Mouse (Mus musculus) cerebral cortex, adult 2 months (tissue): Measurements from ENCODE around the gene Nsun4.

Experiments
- WGBS: fragments of 180-500 bp; shearing (Covaris S2); methylation state at CpG from one replicate; pipeline ENCODE4 v1.1.7; 2018; 5-methylcytosine and 5-hydroxymethylcytosine counted together

Gene Nsun4

GRCm38 (mm10) chr4:116047681-116048080 lies 6.0 kb downstream of the Nsun4 start:
- WGBS = 97% methylated on average over 1 of the region's 1 CpGs

- whole genome bisulfite sequencing = 92% methylated on average over 2 of the region's 2 CpGs
These were observed 7.1 kb downstream of the Nsun4 start for GRCm38 (mm10) chr4:116046604-116047003.

- 83% methylated on average over 3 of the region's 3 CpGs for WGBS
These were observed 11.5 kb downstream of the Nsun4 start for GRCm38 (mm10) chr4:116042186-116042585.

GRCm38 (mm10) chr4:116040466-116040865 lies 13.2 kb downstream of the Nsun4 start:
- 95% methylated on average over 2 of the region's 2 CpGs for WGBS

- WGBS = 48% methylated on average over 5 of the region's 5 CpGs
These were observed 20.3 kb downstream of the Nsun4 start for GRCm38 (mm10) chr4:116033374-116033773.

- 58% methylated on average over 9 of the region's 9 CpGs for WGBS
These were observed 20.8 kb downstream of the Nsun4 start for GRCm38 (mm10) chr4:116032906-116033305.

- WGBS = 12% methylated on average over 18 of the region's 18 CpGs
These were observed 35.6 kb downstream of the Nsun4 start, which contains the start of gene Faah for GRCm38 (mm10) chr4:116017902-116018746. TSS of gene Faah (minus strand) at chr4:116017926.

- WGBS = under 1% methylated on average over 60 of the region's 60 CpGs
These were observed 36.3 kb downstream of the Nsun4 start for GRCm38 (mm10) chr4:116017300-116017901.

- 8% methylated on average over 16 of the region's 16 CpGs for WGBS
These were observed 36.8 kb downstream of the Nsun4 start for GRCm38 (mm10) chr4:116016862-116017299.

GRCm38 (mm10) chr4:116016396-116016795 lies 37.3 kb downstream of the Nsun4 start:
- 19% methylated on average over 3 of the region's 3 CpGs for WGBS

- 40% methylated on average over 8 of the region's 8 CpGs for WGBS
These were observed 37.7 kb downstream of the Nsun4 start for GRCm38 (mm10) chr4:116015996-116016395.

- 61% methylated on average over 5 of the region's 5 CpGs for WGBS
These were observed 38.2 kb downstream of the Nsun4 start for GRCm38 (mm10) chr4:116015502-116015901.

GRCm38 (mm10) chr4:116010186-116010585 lies 43.5 kb downstream of the Nsun4 start:
- WGBS = 76% methylated on average over 8 of the region's 8 CpGs

- 73% methylated on average over 4 of the region's 4 CpGs for WGBS
These were observed 52.5 kb downstream of the Nsun4 start for GRCm38 (mm10) chr4:116001206-116001605.

GRCm38 (mm10) chr4:116000671-116001070 lies 53.0 kb downstream of the Nsun4 start:
- WGBS = 71% methylated on average over 6 of the region's 6 CpGs

GRCm38 (mm10) chr4:115996729-115997128 lies 56.9 kb downstream of the Nsun4 start:
- 69% methylated on average over 4 of the region's 4 CpGs for WGBS

- 78% methylated on average over 2 of the region's 2 CpGs for WGBS
These were observed 58.3 kb downstream of the Nsun4 start for GRCm38 (mm10) chr4:115995376-115995730.

- WGBS = 86% methylated on average over 16 of the region's 16 CpGs
These were observed 58.9 kb downstream of the Nsun4 start for GRCm38 (mm10) chr4:115994662-115995375.

GRCm38 (mm10) chr4:115989382-115989781 lies 64.3 kb downstream of the Nsun4 start:
- WGBS = 83% methylated on average over 7 of the region's 7 CpGs

- 86% methylated on average over 5 of the region's 5 CpGs for WGBS
These were observed 65.7 kb downstream of the Nsun4 start for GRCm38 (mm10) chr4:115987858-115988530.

- WGBS = 82% methylated on average over 1 of the region's 1 CpGs
These were observed 66.2 kb downstream of the Nsun4 start for GRCm38 (mm10) chr4:115987436-115987835.

GRCm38 (mm10) chr4:115984967-115985366 lies 68.7 kb downstream of the Nsun4 start:
- WGBS = 50% methylated on average over 8 of the region's 8 CpGs
